Mouse (Mus musculus): Measurements from ENCODE around the gene Apba3.

DNA sequence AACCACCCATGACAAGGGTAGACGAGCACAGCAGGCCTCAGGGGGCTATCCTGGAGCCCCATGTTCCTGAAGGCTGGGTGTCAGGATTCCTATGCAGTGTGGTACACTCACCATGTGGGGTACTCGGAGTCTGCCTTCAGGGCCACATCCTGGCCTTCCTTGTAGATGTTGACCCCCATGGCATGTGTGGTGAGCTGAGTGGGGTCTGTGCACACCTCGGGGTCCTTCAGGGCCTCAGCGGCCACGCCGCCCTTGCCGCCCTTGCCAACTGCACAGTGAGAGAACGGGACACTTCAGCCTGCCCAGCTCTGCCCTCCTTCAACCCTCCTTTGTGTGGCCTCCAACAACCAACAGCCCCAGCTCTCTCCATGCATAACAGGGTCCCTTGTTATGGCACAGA, 1.2 kb upstream of the Apba3 start:
- no peak for TF ChIP-seq POLR2A (IDR thresholded peaks at IDR 0.05; ENCODE audit: control insufficient read depth in 1 of 2, insufficient read depth in 1 of 2, low read depth in 1 of 2, low read length in 2 of 2, poor library complexity in 1 of 2)
- TF ChIP-seq CHD2 (IDR thresholded peaks at IDR 0.05; ENCODE audit: low read length) = no peak
- no peak for TF ChIP-seq MXI1 (IDR thresholded peaks at IDR 0.05; ENCODE audit: low read depth, low read length)
- no peak for TF ChIP-seq MAFK (IDR thresholded peaks at IDR 0.05; ENCODE audit: borderline replicate concordance, low read depth, low read length)
- no peak for TF ChIP-seq USF2 (IDR thresholded peaks at IDR 0.05; ENCODE audit: borderline replicate concordance in 1 of 2, insufficient read depth in 1 of 2, low read depth in 1 of 2, low read length in 2 of 2)
- TF ChIP-seq POLR2AphosphoS2 (IDR thresholded peaks at IDR 0.05; ENCODE audit: low read length) = no peak
- no peak for TF ChIP-seq TAL1 (IDR thresholded peaks at IDR 0.05; ENCODE audit: low read length)
- no peak for TF ChIP-seq CTCF (IDR thresholded peaks at IDR 0.05 in 2 of 3, conservative IDR thresholded peaks at IDR 0.05 in 1 of 3; ENCODE audit: control insufficient read depth in 1 of 3, insufficient read depth in 1 of 3, low read depth in 2 of 3, low read length in 3 of 3, poor library complexity in 1 of 3, severe bottlenecking in 1 of 3)
- TF ChIP-seq CHD1 (IDR thresholded peaks at IDR 0.05; ENCODE audit: low read depth, low read length) = no peak
- TF ChIP-seq GATA1 (IDR thresholded peaks at IDR 0.05; ENCODE audit: low read depth, low read length) = no peak
